21 mouse cellular contexts compared by ENCODE assay signal in genomic region chr2:160972103-160972792, GRCm38 (mm10).
DNase-seq lines count a peak whose midpoint lies in the region; ATAC-seq lines count a peak whose summit lies in the region.
"Had no signal": no experiment of that assay in that cellular context is flagged by ENCODE, and none has a peak within 500 bp of the region (broad histone marks: within the 10 kb centered on the region; RNA-seq: fewer than 3 reads in every experiment).

No protein-coding gene starts in this region.

- no peak overlapping the region for H3K9ac ChIP-seq in hindbrain, embryonic 13.5 days
- H3K9ac ChIP-seq in midbrain, embryonic 13.5 days (replicated peaks): no peak overlapping the region
- no peak overlapping the region for H3K9ac ChIP-seq in midbrain, embryonic 14.5 days (replicated peaks; ENCODE audit: low read length)
- H3K9ac ChIP-seq: limb, embryonic 12.5 days; liver, embryonic 12.5 days had no signal

- no peaks in the 10 kb centered on the region for H3K9me3 ChIP-seq in hindbrain, embryonic 13.5 days
- H3K9me3 ChIP-seq in hindbrain, embryonic 10.5 days: no peaks in the 10 kb centered on the region
- H3K9me3 ChIP-seq in midbrain, embryonic 13.5 days: no peaks in the 10 kb centered on the region
- H3K9me3 ChIP-seq in midbrain, embryonic 10.5 days (replicated peaks): no peaks in the 10 kb centered on the region
- no peaks in the 10 kb centered on the region for H3K9me3 ChIP-seq in midbrain, embryonic 14.5 days (ENCODE audit: control insufficient read depth, low read length)
- H3K9me3 ChIP-seq: heart, embryonic 10.5 days; limb, embryonic 12.5 days; liver, embryonic 12.5 days had no signal

- no peak overlapping the region for H3K4me3 ChIP-seq in hindbrain, embryonic 13.5 days
- no peak overlapping the region for H3K4me3 ChIP-seq in hindbrain, embryonic 10.5 days
- no peak overlapping the region for H3K4me3 ChIP-seq in midbrain, embryonic 13.5 days (replicated peaks)
- no peak overlapping the region for H3K4me3 ChIP-seq in midbrain, embryonic 10.5 days
- H3K4me3 ChIP-seq in midbrain, embryonic 14.5 days (replicated peaks; ENCODE audit: low read depth, low read length): no peak overlapping the region
- H3K4me3 ChIP-seq: heart, embryonic 10.5 days; limb, embryonic 12.5 days; liver, embryonic 12.5 days had no signal

- H3K4me1 ChIP-seq in hindbrain, embryonic 13.5 days (replicated peaks): peaks cover 7% of the 10 kb centered on the region; the same call in 1 of the 2 replicates
- H3K4me1 ChIP-seq in hindbrain, embryonic 10.5 days (replicated peaks): no peaks in the 10 kb centered on the region
- H3K4me1 ChIP-seq in midbrain, embryonic 13.5 days (replicated peaks): peaks cover 5% of the 10 kb centered on the region; the same call in 1 of the 2 replicates
- no peaks in the 10 kb centered on the region for H3K4me1 ChIP-seq in midbrain, embryonic 10.5 days
- H3K4me1 ChIP-seq in midbrain, embryonic 14.5 days (ENCODE audit: control insufficient read depth, insufficient read depth, low read length): no peaks in the 10 kb centered on the region
- H3K4me1 ChIP-seq: heart, embryonic 10.5 days; limb, embryonic 12.5 days; liver, embryonic 12.5 days had no signal

- no peaks in the 10 kb centered on the region for H3K27me3 ChIP-seq in hindbrain, embryonic 13.5 days
- H3K27me3 ChIP-seq in hindbrain, embryonic 10.5 days (ENCODE audit: insufficient read depth, poor library complexity, severe bottlenecking): no peaks in the 10 kb centered on the region
- no peaks in the 10 kb centered on the region for H3K27me3 ChIP-seq in midbrain, embryonic 13.5 days
- no peaks in the 10 kb centered on the region for H3K27me3 ChIP-seq in midbrain, embryonic 10.5 days (ENCODE audit: low read depth, poor library complexity, severe bottlenecking)
- H3K27me3 ChIP-seq in midbrain, embryonic 14.5 days (ENCODE audit: control insufficient read depth, insufficient read depth, low read length): no peaks in the 10 kb centered on the region
- H3K27me3 ChIP-seq: CH12.LX; limb, embryonic 12.5 days; liver, embryonic 12.5 days had no signal

- H3K27ac ChIP-seq in hindbrain, embryonic 13.5 days: peak overlapping the region; percentile 78
- no peak overlapping the region for H3K27ac ChIP-seq in hindbrain, embryonic 10.5 days
- H3K27ac ChIP-seq in midbrain, embryonic 13.5 days: peak overlapping the region; percentile 74
- H3K27ac ChIP-seq in midbrain, embryonic 10.5 days (replicated peaks): no peak overlapping the region
- peak overlapping the region; percentile 61 for H3K27ac ChIP-seq in midbrain, embryonic 14.5 days (replicated peaks; ENCODE audit: low read depth, low read length)
- H3K27ac ChIP-seq: heart, embryonic 10.5 days; limb, embryonic 12.5 days; liver, embryonic 12.5 days had no signal

- WGBS in hindbrain, embryonic 13.5 days: 80% methylated on average over 7 of the region's 7 CpGs
- whole genome bisulfite sequencing in hindbrain, embryonic 10.5 days: 97% methylated on average over 7 of the region's 7 CpGs
- 92% methylated on average over 7 of the region's 7 CpGs for WGBS in midbrain, embryonic 13.5 days
- WGBS in midbrain, embryonic 10.5 days: 95% methylated on average over 7 of the region's 7 CpGs
- 84% methylated on average over 7 of the region's 7 CpGs for WGBS in midbrain, embryonic 14.5 days

- H3K4me2 ChIP-seq in hindbrain, embryonic 13.5 days: no peak overlapping the region
- H3K4me2 ChIP-seq in midbrain, embryonic 13.5 days (replicated peaks): no peak overlapping the region
- no peak overlapping the region for H3K4me2 ChIP-seq in midbrain, embryonic 14.5 days (ENCODE audit: low read length)
- H3K4me2 ChIP-seq: limb, embryonic 12.5 days; liver, embryonic 12.5 days had no signal

- peaks cover 79% of the 10 kb centered on the region for H3K36me3 ChIP-seq in hindbrain, embryonic 13.5 days
- H3K36me3 ChIP-seq in hindbrain, embryonic 10.5 days: peaks cover 96% of the 10 kb centered on the region
- H3K36me3 ChIP-seq in midbrain, embryonic 13.5 days: peaks cover 76% of the 10 kb centered on the region
- peaks cover 97% of the 10 kb centered on the region for H3K36me3 ChIP-seq in midbrain, embryonic 10.5 days
- H3K36me3 ChIP-seq in midbrain, embryonic 14.5 days (ENCODE audit: control insufficient read depth, insufficient read depth, low read length): peaks cover 73% of the 10 kb centered on the region

- peak; percentile 72 for ATAC-seq in hindbrain, embryonic 13.5 days (ENCODE audit: low FRiP score)
- ATAC-seq in midbrain, embryonic 13.5 days: peak; percentile 65
- ATAC-seq in midbrain, embryonic 14.5 days (ENCODE audit: low FRiP score, low TSS enrichment): peak; percentile 31; the same call in 1 of the 2 replicates
- ATAC-seq: liver, embryonic 12.5 days had no signal

- no peak for DNase-seq in hindbrain, embryonic 10.5 days (ENCODE audit: low spot score)
- DNase-seq in midbrain, embryonic 10.5 days (ENCODE audit: low spot score): no peak
- DNase-seq in midbrain, embryonic 14.5 days: peak; percentile 67
- DNase-seq in urinary bladder, adult 2 months (ENCODE audit: low spot score): no peak
- DNase-seq in spleen, postnatal 4 days (ENCODE audit: low spot score in 2 of 2): no peak
- DNase-seq: adrenal gland, postnatal 14 days; cerebellum, adult 18-20 months; cerebellum, postnatal 25 days; embryo, embryonic 11 days; gastrocnemius, postnatal 25 days; kidney, adult 11 months; kidney, postnatal 4 days; lung, adult 2 months; right cerebral cortex, adult 18-20 months; thymus, postnatal 36 days had no signal

Comparison
In these comparisons a context has a peak if more than half of its experiments do, and no peak if none do; other contexts are left out.
1. H3K27ac ChIP-seq: peak in hindbrain, embryonic 13.5 days (single experiment), midbrain, embryonic 13.5 days (single experiment) and midbrain, embryonic 14.5 days (single experiment); none in hindbrain, embryonic 10.5 days (single experiment) and midbrain, embryonic 10.5 days (single experiment).
2. Peak in every context shown above with its lines, with median percentiles within 50 percentile points of each other: ATAC-seq.